Mouse (Mus musculus) right cerebral cortex, postnatal 36 days (tissue): ENCODE results near the gene Ptprd.

ENCODE experiments used
- DNase-seq, 2 experiments: peaks; one replicate each; pipeline ENCODE4 v3.0.0; 2022; ENCODE audit warnings: low spot score in 2 of 2, mixed read lengths in 1 of 2

Gene Ptprd

DNA sequence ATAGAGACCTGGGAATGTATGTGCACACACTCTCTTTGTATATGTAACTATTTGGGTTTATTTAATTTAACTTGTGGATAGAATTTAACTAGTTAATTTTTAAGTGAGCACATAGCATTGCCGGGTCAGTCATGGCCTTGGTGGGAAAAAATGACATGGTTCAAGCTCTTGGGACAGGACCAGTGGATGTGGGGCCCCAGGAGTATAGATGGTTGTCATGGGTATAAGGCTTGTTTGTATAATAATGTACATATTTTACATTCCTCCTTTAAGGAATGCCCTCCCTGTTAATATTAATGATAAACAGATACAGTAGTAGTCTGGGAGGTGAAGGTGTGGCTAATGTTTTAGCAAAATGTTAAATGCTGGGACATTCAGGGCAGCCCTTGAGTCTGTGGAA is 962.8 kb downstream of the Ptprd start:
- no peak for DNase-seq

- no peak for DNase-seq
These were observed 969.8 kb downstream of the Ptprd start for GRCm38 (mm10) chr4:77241852-77242455.

DNA sequence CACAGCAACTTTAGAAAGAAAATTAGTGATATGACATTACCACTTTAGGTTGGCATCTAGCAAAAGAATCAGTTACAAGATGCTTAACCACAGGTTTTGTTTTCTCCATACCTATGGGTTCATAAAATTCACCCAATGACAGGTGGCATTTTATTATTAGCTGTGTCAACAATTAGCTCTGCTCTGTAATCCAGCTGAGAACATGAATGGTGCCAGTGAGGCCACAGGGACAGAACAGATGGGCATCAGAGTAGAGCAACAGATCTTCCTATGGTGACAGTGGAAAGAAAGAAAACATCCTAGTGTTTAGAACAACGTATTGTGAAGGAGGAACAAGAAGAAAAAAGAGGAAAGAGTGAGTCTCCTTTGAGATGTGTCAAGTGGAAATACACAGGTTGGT is 973.6 kb downstream of the Ptprd start:
- DNase-seq, result no peak

DNA sequence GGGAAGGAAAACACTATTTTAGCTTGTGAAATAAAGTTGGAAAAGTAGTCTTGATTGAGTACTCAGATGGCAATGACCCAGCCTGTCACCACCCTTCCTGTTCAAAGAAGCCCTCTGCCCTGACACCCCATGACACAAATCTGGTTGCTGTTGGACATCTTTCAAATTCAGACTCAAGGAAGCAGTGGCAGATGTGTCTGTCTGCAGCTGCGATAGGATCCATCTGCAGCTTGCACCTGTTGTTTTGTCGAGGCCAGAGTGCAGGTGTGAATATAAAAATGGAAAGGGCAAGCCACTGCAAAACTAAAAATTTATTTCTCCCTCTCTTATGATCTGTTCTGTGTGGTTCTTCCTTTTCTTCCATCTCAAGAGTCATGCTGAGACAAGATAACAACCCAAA is 978.5 kb downstream of the Ptprd start:
- DNase-seq, result no peak

GRCm38 (mm10) chr4:77168866-77169265 is 1042.9 kb downstream of the Ptprd start:
- DNase-seq, result no peak

- DNase-seq, result no peak
These were observed 1054.2 kb downstream of the Ptprd start for GRCm38 (mm10) chr4:77157601-77158000.

DNA sequence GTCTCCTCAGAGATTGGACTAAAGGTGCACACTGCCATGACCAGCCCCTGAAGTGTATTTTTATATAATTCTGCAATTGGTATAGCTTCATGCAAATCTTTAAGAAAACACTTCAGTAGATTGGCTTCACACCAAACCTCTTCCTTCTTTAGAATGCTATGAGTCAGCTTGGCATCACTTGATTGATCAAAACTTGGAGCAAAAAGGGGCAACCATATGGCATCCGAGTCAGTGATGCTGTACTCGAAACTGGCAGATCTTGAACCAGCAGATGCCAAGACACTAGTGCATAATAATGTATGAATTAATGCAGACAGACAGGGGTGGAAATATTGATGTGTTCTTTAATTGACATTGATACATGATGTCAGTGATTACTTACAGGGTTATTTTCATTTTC is 1056.2 kb downstream of the Ptprd start:
- peak; percentile 38 to 46 for DNase-seq

DNA sequence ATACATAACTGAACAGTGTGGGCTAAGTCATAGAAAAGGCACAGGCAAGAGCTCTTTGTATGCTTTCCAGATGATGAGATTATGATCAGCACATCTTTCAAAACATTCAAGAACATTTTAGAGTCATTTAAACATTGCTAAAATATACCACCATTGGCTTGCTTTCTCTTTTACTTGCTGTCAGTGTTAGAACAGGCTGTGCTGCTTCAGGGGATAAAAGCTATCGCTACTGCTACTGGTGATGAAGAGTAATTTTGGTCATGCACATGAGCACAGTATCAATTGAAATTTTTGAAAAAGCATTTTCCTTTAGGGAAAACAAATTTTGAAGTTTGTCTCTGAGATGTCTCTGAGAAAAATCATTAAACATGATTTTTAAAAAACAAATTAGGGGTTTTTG is 1056.7 kb downstream of the Ptprd start:
- DNase-seq, result no peak

GRCm38 (mm10) chr4:77124852-77125251 is 1086.9 kb downstream of the Ptprd start:
- DNase-seq, result no peak

DNA sequence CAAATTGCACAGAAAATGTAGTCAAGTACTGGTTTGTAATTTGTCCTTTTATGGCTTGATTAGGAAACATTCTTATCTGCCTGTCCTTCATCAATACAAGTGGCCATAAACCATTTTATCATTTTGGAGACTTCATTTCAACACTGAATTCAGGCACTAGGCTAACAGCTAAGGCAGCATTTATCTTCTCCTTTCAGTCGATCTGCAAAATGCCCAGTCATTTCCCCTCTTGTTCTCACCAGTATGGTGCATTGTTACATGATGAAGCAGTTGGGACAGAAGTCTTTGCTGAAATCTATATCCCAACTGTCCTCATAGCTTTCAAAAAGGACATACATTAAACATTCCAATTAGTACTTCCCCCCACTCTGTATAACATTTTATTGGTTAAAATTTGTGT is 1100.9 kb downstream of the Ptprd start:
- no peak for DNase-seq

DNA sequence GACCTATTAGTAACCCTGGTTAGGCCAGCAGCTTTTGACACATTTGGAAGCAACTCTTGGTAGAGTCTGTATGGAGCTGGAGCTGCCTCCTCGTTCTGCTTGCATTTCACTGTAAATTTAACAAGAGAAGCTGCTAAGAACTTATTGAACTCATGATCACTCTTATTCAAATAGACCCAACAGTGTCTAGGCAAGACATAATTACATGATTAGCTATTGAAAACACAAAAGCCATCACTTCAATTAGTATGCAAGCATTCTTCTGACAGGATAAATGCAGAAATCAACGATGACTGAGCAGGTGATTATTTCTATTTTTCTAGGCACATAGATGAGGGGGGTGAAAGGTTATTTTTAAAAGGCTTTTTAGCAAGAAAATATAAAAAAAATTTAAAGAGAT is 1104.5 kb downstream of the Ptprd start:
- no peak for DNase-seq

DNA sequence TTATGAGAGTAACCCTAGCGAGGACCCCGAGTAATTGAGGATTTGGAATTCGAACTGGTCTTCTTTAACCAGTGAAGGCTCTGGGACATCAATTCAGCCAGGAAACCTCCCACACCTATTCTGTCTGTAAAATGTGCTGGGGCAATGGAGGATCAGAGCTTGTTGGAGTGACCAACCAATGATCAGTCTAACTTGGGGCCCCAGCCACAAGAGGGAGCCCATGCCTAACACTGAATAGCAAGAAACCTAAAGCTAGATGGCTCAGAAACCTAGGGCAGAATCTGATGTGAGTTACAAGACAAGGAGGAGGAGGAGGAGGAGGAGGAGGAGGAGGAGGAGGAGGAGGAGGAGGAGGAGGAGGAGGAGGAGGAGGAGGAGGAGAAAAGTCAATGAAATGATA is 1128.6 kb downstream of the Ptprd start:
- DNase-seq, result peak; percentile 32 to 37

- no peak for DNase-seq
These were observed 1134.2 kb downstream of the Ptprd start for GRCm38 (mm10) chr4:77077607-77078006.

DNA sequence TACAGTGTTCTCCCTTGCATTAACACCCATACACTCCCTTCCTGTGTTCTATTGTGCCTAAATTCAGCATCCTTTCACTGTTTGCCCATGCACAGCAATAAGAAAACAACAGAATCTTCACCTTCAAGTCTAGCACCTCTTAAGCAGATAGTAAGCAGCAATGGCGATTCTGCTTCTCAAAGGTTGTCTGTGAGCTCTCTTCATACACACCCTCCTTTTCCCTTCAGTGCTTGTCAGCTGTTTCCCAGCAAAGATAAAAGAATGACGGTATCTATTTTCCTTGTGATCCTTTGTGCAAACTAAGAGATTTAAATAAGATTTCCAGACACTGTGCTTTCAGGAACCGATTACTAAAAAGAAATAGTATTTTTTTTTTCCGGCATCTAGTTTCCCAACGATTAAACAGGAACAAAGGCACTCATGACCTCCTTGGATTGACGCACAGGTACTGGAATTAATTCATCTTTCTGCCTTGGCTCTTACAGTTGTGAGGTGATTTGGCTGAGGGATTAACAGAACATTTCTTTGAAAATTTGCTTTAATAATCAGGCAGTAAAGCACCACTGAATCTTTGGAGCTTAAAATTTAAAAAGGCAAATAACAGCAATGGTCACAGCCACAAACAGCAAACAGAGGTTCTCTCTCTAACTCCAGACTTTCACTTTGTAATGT is 1161.1 kb downstream of the Ptprd start:
- no peak for DNase-seq

DNA sequence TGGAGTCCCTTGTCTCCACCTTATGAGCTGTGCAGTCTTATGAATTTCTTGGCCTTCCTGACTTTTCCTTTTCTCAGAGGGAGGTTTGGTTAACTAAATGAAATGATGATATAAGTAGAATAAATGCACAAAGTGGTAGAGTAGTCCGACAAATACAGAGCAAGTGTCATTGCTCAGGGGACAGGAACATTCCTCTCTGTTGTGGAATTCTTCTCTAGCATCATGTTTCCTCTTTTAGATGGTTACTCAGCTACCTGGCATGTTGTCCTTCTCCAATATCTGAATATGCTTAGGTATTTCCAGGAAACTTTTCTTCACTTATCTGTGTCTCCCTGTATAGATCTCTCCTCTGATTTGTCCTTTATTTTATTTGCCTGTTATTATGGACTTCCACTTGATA is 1207.3 kb downstream of the Ptprd start:
- no peak for DNase-seq

DNA sequence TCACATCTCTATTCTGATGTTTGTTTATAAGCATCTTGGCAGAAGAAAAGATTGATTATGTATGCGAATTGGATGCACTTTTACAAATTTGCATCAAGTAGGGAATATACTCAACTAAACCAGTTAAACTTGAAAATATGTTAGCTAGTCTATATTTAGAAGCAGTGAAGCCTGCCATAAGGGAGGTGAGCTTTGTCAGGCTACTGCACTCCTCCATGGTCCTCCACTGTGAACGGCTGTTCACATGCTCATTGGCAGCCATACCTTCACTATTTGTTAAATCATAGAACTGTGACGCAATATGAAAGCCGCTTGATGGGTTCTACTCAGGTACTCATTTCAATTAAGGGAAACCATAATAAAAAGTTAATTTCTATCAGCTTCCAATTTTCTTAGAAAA is 1215.6 kb downstream of the Ptprd start:
- no peak for DNase-seq

DNA sequence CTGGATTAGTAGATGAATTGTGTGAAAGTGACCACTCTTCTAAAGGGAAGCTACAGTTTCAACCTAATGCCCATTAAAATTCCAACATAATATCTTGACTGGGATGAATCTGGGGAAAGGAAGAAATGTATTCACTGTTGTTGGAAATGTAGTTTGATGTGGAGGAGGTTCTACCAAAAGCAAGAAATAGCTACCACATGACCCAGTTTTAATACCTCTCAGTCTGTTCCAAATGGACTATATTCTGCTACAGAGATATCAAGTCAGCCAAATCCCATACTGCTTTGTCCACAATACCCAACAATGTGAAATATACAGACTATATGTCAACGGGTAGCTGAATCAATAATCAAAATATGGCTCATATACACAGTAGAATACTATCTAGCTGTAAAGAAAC is 1221.8 kb downstream of the Ptprd start:
- no peak for DNase-seq

DNA sequence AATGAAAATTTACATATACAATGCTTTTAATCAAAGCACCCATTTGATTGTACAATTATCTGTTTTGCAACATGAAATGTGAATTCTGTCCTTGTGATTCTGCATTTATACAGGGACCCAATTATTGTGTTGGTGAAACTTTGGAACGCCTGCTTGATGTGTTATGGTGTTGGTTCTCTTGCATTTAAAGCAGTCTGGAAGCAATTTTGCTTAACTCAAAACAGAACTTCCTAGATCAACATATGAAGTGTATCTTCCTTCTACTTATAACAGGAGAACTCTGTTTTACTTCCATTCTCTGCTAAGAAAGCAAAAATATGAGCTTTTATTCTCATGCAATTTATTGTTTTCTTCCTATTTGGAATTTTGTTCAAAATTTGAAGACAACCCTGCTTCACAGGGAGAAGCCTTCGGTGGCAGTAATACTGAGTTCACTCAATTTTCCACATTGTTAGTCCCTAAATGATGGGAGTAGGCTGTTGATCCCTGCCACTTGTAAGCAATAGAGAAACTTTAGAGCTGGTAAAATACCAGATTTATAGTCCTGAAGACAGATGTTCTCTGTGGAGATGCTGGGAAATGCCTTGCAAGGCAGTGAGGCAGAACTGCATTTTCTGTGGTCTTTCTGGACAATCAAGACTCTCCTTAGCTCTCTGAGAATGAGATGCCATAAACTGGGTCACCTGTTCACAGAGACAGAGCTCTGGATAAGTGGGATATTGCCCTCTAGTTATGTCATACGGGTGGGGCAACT is 1234.5 kb downstream of the Ptprd start:
- DNase-seq, result no peak

GRCm38 (mm10) chr4:76948251-76948650 is 1263.5 kb downstream of the Ptprd start:
- no peak for DNase-seq

DNA sequence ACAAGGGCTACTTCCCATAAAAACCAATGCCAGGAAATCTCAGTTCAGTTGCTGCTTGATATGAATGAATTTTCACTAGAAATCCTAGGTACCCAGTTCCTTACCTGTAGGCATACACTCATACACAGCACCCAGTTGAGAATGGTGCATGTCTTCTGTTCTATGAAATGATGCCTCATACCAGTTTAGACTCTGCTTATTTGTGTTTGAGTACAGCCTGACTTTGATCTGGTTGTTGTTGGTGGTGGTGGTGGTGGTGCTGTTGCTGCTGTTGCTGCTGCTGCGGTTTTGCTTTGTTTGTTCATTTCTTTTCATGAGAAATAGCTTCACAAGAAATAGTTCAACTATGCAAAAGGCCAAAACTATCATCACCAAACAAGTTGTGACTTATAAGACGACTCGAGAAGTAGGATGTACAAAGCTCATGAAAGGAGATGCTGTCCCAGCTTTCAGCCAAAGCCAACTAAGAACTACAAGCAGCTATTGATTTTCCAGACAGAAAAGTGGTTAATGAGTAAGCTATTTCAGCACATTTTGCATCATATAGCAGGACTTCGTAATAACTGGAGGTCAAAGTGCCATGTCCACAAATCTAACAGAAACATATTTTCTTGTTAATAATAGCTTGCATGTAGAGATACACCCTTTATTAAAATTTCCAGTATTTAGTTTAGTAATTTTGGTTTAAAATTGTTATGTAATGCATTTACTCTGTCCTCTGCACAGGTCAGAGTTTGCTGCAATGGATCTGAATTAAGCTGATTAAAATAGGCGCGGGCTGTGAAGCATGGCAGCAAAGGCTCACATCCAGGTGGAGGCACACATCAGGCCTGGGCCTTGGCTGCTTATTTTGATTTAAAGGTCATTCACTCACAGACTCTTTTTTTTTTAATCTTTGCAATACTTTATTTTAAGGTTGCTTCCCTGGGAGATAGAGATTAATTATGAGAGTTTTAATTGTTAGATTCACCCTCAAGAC is 1270.1 kb downstream of the Ptprd start:
- DNase-seq, result no peak

DNA sequence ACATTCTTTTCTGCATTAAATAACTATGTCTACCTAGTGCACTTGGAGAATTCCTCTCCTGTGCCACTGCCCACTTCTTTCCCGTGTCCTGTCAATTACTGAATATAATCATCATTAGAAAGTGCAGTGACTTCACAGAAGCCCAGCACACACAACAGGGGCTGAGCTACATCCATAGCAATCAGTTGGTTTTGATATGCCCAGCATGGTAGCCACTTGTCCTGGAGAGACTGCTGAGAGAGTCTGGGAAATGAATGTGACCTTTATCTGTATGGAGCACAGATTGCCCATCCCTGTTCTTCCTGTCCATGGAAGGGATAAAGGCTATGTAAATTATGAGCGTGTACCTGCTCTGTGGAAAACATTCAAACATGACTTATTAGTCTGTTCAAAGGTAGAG is 1280.2 kb downstream of the Ptprd start:
- no peak for DNase-seq
